Mouse (Mus musculus) hindbrain, embryonic 15.5 days (tissue): ENCODE measurements around the gene Zfp286. TPM values are rescaled to one million over a fixed set of nuclear protein-coding genes. Genes with fewer than 3 reads are reported as not detected.

Experiments
- polyA plus RNA-seq: library from polyadenylated mRNA; unstranded; fragments of >200 nt; fragmentation: Nextera tagmentation; extraction: Ambion mirVana; gene quantifications from 2 replicates; pipeline ENCODE4 v1.2.1, GENCODE M21; 2015

Gene Zfp286
- polyA plus RNA-seq, 1 experiment from 2014 or later, result 31.0 TPM

Other genes starting within 250 kb of the Zfp286 start
- 4,365 and 4,386 TPM in 2 replicates for gene Ubb, start 238.3 kb downstream of the Zfp286 start, polyA plus RNA-seq
- 30.9 and 31.2 TPM in 2 replicates for gene Trpv2, start 215.0 kb downstream of the Zfp286 start, polyA plus RNA-seq
- gene Lrrc75a, start 140.9 kb downstream of the Zfp286 start, polyA plus RNA-seq, result 12.4 and 12.9 TPM in 2 replicates
- gene Mmgt2, start 140.8 kb downstream of the Zfp286 start, polyA plus RNA-seq, result 23.7 and 26.4 TPM in 2 replicates
- 17.6 and 20.2 TPM in 2 replicates for gene Zfp287, start 57.6 kb downstream of the Zfp286 start, polyA plus RNA-seq
- not detected in 2 replicates for gene Gm10428, start 36.4 kb downstream of the Zfp286 start, polyA plus RNA-seq
- gene Trim16, start 30.8 kb upstream of the Zfp286 start, polyA plus RNA-seq, result 8.1 and 8.4 TPM in 2 replicates
- gene Fbxw10, start 57.6 kb upstream of the Zfp286 start, polyA plus RNA-seq, result 0.18 and 0.66 TPM in 2 replicates
- 52.4 and 53.8 TPM in 2 replicates for gene Tvp23b, start 90.0 kb upstream of the Zfp286 start, polyA plus RNA-seq
- gene Cdrt4, start 161.7 kb upstream of the Zfp286 start, polyA plus RNA-seq, result not detected in 2 replicates